Mouse (Mus musculus): ENCODE results near the gene Pax4. TPM values are rescaled to one million over a fixed set of nuclear protein-coding genes. Genes with fewer than 3 reads are reported as not detected.

The Pax4 gene
- polyA plus RNA-seq, 1 experiment from 2014 or later, result 0.24 TPM

DNA sequence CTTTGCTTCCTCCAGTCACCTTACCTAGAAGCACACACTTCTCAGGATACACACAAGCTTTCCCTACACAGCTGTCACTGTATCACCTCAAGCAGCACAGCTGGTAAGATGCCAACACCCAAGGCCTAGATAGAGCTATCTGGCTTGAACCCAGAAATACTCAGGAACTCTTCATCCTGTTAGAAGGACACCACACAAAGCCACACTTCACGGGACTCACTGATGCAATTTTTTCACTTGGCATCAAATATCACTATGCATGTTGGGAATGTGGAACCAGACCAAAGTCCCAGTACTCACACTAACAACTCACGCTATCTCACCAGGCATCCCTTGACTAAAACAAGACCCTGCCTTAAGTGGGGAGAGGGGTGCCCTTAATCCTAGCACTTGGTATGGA, 29.5 kb downstream of the Pax4 start:
- Histone ChIP-seq H3K4me1 (peaks cover 37% of the 10 kb centered on the region), H3K27me3 (no peaks in the 10 kb centered on the region), H3K36me3 (peaks cover 47% of the 10 kb centered on the region), H3K27ac (replicated peaks) (no peak overlapping the region), H3K4me2 (replicated peaks) (peak overlapping the region; percentile 92), H3K4me3 (no peak overlapping the region), H3K9me3 (no peaks in the 10 kb centered on the region), H3K9ac (replicated peaks) (no peak overlapping the region)
- WGBS, result 72% methylated on average over 2 of the region's 2 CpGs
- no peak for ATAC-seq (replicated peaks)

DNA sequence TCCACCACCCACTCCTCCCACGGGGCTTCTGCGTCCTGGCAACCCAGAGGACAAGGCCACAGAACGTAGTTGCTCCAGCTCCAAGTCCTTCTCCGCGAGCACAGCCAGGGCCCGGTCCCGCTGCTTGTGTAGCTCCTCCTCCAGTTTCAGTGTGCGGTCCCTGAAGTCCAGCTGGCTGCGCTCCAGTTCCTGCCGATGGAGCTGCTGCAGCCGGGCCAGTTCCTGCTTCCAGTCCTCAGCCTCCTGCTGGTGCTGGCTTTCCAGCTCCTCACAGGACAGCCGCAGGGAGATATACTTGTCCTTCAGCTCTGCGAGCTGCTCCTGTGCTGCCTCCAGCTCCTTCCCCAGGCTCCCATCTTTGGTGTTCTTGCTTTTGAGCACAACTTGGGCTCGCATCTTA, 30.7 kb downstream of the Pax4 start:
- Histone ChIP-seq H3K36me3 (peaks cover 55% of the 10 kb centered on the region), H3K27me3 (no peaks in the 10 kb centered on the region), H3K27ac (replicated peaks) (no peak overlapping the region), H3K4me2 (replicated peaks) (no peak overlapping the region), H3K9ac (replicated peaks) (no peak overlapping the region), H3K4me1 (peaks cover 30% of the 10 kb centered on the region), H3K9me3 (no peaks in the 10 kb centered on the region), H3K4me3 (no peak overlapping the region)
- 84% methylated on average over 14 of the region's 14 CpGs for WGBS
- no peak for ATAC-seq (replicated peaks)

DNA sequence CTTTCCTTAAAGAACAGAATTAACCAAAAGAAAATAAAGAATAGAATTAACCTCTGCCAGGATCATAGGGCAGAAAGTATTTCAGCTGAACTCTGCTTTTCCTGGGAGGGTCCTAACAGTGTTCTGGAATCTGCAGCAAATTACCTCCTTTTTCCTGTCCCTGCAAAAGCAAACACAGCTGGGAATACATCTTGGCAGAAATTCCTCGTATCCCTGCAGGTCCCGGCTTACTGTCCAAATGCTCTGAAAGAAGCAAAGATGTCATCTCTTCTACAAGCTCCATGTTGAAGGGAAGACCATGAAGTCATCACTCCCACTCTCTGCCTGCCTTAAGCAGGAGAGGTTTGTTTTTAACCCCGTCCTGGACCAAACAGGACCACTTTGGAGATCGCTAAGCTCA, 32.2 kb downstream of the Pax4 start:
- H3K4me3 ChIP-seq, result no peak overlapping the region
- no peaks in the 10 kb centered on the region for H3K27me3 ChIP-seq
- H3K9me3 ChIP-seq, result no peaks in the 10 kb centered on the region
- 77% methylated on average over 4 of the region's 4 CpGs for WGBS
- ATAC-seq (replicated peaks), result no peak
- no peak overlapping the region for H3K4me2 ChIP-seq (replicated peaks)
- H3K27ac ChIP-seq (replicated peaks), result no peak overlapping the region
- peaks cover 26% of the 10 kb centered on the region for H3K4me1 ChIP-seq
- no peak overlapping the region for H3K9ac ChIP-seq (replicated peaks)
- H3K36me3 ChIP-seq, result peaks cover 57% of the 10 kb centered on the region

DNA sequence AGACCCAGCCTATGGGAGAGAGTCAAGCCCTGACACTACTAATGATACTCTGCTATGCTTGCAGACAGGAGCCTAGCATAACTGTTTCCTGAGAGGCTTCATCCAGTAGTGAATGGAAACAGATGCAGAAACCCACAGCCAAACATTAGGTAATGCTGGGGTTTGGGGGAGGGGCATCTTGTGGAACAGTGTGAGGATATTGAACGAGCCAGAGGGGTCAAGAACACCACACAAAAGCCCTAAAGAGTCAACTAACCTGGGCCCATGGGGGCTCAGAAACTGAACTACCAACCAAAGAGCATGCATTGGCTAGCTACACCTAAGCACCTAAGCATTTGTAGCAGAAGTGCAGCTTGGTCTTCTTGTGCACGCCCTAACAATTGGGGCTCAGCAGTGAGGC, 37.9 kb downstream of the Pax4 start:
- H3K9ac ChIP-seq (replicated peaks), result no peak overlapping the region
- H3K4me3 ChIP-seq, result no peak overlapping the region
- H3K4me1 ChIP-seq, result no peaks in the 10 kb centered on the region
- WGBS, result 78% methylated on average over 2 of the region's 2 CpGs
- H3K27me3 ChIP-seq, result no peaks in the 10 kb centered on the region
- ATAC-seq (replicated peaks), result no peak
- no peak overlapping the region for H3K4me2 ChIP-seq (replicated peaks)
- no peak overlapping the region for H3K27ac ChIP-seq (replicated peaks)
- H3K36me3 ChIP-seq, result peaks cover 25% of the 10 kb centered on the region
- no peaks in the 10 kb centered on the region for H3K9me3 ChIP-seq

- no peak overlapping the region for H3K4me2 ChIP-seq (replicated peaks)
- no peaks in the 10 kb centered on the region for H3K27me3 ChIP-seq
- WGBS, result 92% methylated on average over 9 of the region's 9 CpGs
- H3K4me1 ChIP-seq, result no peaks in the 10 kb centered on the region
- H3K36me3 ChIP-seq, result peaks cover 14% of the 10 kb centered on the region; the same call in 1 of the 2 replicates
- H3K9me3 ChIP-seq, result no peaks in the 10 kb centered on the region
- ATAC-seq (replicated peaks), result no peak
- no peak overlapping the region for H3K4me3 ChIP-seq
- H3K27ac ChIP-seq (replicated peaks), result no peak overlapping the region
- no peak overlapping the region for H3K9ac ChIP-seq (replicated peaks)
These were observed 39.1 kb downstream of the Pax4 start for GRCm38 (mm10) chr6:28410053-28410452.

- no peaks in the 10 kb centered on the region for H3K27me3 ChIP-seq
- H3K9me3 ChIP-seq, result 0 out of 2 replicates have a peak, but pooled peaks cover 3% of the 10 kb centered on the region
- H3K4me2 ChIP-seq (replicated peaks), result no peak overlapping the region
- H3K9ac ChIP-seq (replicated peaks), result no peak overlapping the region
- no peak overlapping the region for H3K27ac ChIP-seq (replicated peaks)
- no peaks in the 10 kb centered on the region for H3K36me3 ChIP-seq
- WGBS, result 93% methylated on average over 4 of the region's 4 CpGs
- ATAC-seq (replicated peaks), result no peak
- peaks cover 16% of the 10 kb centered on the region for H3K4me1 ChIP-seq
- H3K4me3 ChIP-seq, result no peak overlapping the region
These were observed 49.4 kb downstream of the Pax4 start for GRCm38 (mm10) chr6:28399791-28400190.

DNA sequence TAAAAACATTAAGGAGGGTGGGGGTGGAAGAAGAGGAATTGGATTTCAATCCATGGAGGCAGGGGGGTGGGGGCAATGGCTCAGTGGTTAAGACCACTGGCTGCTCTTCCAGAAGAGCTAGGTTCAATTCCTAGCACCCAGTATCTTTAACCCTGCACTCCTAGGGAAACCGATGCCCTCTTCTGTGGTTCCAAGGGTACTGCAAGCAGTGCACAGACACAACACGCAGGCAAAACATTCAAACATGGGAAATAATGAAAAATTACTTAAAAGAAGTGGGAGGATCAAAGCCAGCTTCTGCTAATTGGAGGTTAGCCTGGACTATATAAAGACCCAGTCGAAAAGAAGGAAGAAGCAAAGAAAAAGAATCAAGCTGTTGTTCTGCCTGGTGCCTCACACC, 50.4 kb downstream of the Pax4 start:
- Histone ChIP-seq H3K4me2 (replicated peaks) (no peak overlapping the region), H3K27me3 (no peaks in the 10 kb centered on the region), H3K9me3 (0 out of 2 replicates have a peak, but pooled peaks cover 3% of the 10 kb centered on the region), H3K36me3 (no peaks in the 10 kb centered on the region), H3K9ac (replicated peaks) (no peak overlapping the region), H3K27ac (replicated peaks) (no peak overlapping the region), H3K4me3 (no peak overlapping the region), H3K4me1 (peaks cover 16% of the 10 kb centered on the region)
- WGBS, result 87% methylated on average over 3 of the region's 3 CpGs
- ATAC-seq (replicated peaks), result no peak

GRCm38 (mm10) chr6:28397681-28398203, 51.4 kb downstream of the Pax4 start, which contains the start of gene Zfp800:
TSS of gene Zfp800 (minus strand) at chr6:28398005.
- under 1% methylated on average over 33 of the region's 33 CpGs for WGBS
- 0 out of 2 replicates have a peak, but pooled peaks cover 3% of the 10 kb centered on the region for H3K9me3 ChIP-seq
- H3K27me3 ChIP-seq, result no peaks in the 10 kb centered on the region
- H3K36me3 ChIP-seq, result no peaks in the 10 kb centered on the region
- peaks cover 16% of the 10 kb centered on the region for H3K4me1 ChIP-seq
- peak within 1 kb of the TSS; percentile 56 for H3K4me3 ChIP-seq
- H3K4me2 ChIP-seq (replicated peaks), result peak within 1 kb of the TSS; percentile 73
- peak; percentile 67 for ATAC-seq (replicated peaks)
- H3K27ac ChIP-seq (replicated peaks), result peak within 1 kb of the TSS; percentile 65
- H3K9ac ChIP-seq (replicated peaks), result peak within 1 kb of the TSS; percentile 62

GRCm38 (mm10) chr6:28396853-28397457, 52.2 kb downstream of the Pax4 start:
- H3K27me3 ChIP-seq, result no peaks in the 10 kb centered on the region
- ATAC-seq (replicated peaks), result peak; percentile 68
- 0 out of 2 replicates have a peak, but pooled peaks cover 3% of the 10 kb centered on the region for H3K9me3 ChIP-seq
- WGBS, result 1% methylated on average over 19 of the region's 19 CpGs
- peaks cover 16% of the 10 kb centered on the region for H3K4me1 ChIP-seq
- H3K27ac ChIP-seq (replicated peaks), result peak overlapping the region; percentile 65
- peak overlapping the region; percentile 62 for H3K9ac ChIP-seq (replicated peaks)
- H3K4me3 ChIP-seq, result peak overlapping the region; percentile 56
- peak overlapping the region; percentile 73 for H3K4me2 ChIP-seq (replicated peaks)
- H3K36me3 ChIP-seq, result no peaks in the 10 kb centered on the region

GRCm38 (mm10) chr6:28396051-28396852, 52.9 kb downstream of the Pax4 start:
- Histone ChIP-seq H3K4me2 (replicated peaks) (peak overlapping the region; percentile 73), H3K9me3 (0 out of 2 replicates have a peak, but pooled peaks cover 3% of the 10 kb centered on the region), H3K27me3 (no peaks in the 10 kb centered on the region), H3K27ac (replicated peaks) (peak overlapping the region; percentile 65), H3K4me3 (peak overlapping the region; percentile 56), H3K9ac (replicated peaks) (no peak overlapping the region), H3K36me3 (no peaks in the 10 kb centered on the region), H3K4me1 (peaks cover 16% of the 10 kb centered on the region)
- 6% methylated on average over 15 of the region's 15 CpGs for WGBS
- peak; percentile 57 for ATAC-seq (replicated peaks)

All from forebrain, embryonic 15.5 days (tissue).